Mouse (Mus musculus): Measurements from ENCODE around the gene Ndufaf8.

DNA sequence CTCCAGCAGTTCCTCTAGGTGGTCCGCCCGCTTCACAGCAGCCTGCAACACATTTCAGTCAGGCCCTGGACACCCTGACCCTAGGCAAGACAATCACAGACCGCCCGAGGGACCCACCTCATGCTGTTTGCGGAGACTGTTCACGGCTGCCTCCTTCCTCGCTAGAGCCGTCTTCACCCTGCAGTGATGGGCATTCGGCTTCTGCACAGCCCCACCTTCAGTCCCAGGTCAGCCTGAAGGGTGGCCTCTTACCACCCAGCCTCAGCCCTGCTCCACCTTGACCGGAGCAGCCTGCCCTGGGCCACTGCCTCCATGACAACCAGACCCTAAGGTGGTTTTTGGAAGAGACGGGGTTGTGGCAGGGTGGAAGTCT lies 34.1 kb upstream of the Ndufaf8 start:
- no peak for TF ChIP-seq CTCF (IDR thresholded peaks at IDR 0.05; ENCODE audit: low read depth, low read length)
- no peak for TF ChIP-seq POLR2A (IDR thresholded peaks at IDR 0.05; ENCODE audit: borderline replicate concordance, low read depth, low read length)
